Comparison of ENCODE assay signal across 11 mouse cellular contexts in genomic region chr12:71640058-71640501, GRCm38 (mm10).
DNase-seq lines count a peak whose midpoint lies in the region; ATAC-seq and TF ChIP-seq lines count a peak whose summit lies in the region.
"Had no signal": no experiment of that assay in that cellular context is flagged by ENCODE, and none has a peak within 500 bp of the region (broad histone marks: within the 10 kb centered on the region; RNA-seq: fewer than 3 reads in every experiment).

No protein-coding gene starts in this region.

- no peak overlapping the region for H3K9ac ChIP-seq in forebrain, postnatal 0 days
- no peak overlapping the region for H3K9ac ChIP-seq in midbrain, embryonic 14.5 days (replicated peaks; ENCODE audit: low read length)
- no peak overlapping the region for H3K9ac ChIP-seq in hindbrain, embryonic 16.5 days (ENCODE audit: low read depth, low read length)
- H3K9ac ChIP-seq: embryonic facial prominence, embryonic 12.5 days had no signal

- intact Hi-C loops in heart, postnatal 25 days (cut with DNase I) = no loop called here

- H3K27ac ChIP-seq in forebrain, postnatal 0 days (ENCODE audit: low read depth, low read length) = no peak overlapping the region; the same call in 1 of the 2 replicates
- H3K27ac ChIP-seq in forebrain, embryonic 10.5 days = no peak overlapping the region
- no peak overlapping the region for H3K27ac ChIP-seq in midbrain, embryonic 14.5 days (replicated peaks; ENCODE audit: low read depth, low read length)
- no peak overlapping the region for H3K27ac ChIP-seq in midbrain, embryonic 10.5 days (replicated peaks)
- no peak overlapping the region for H3K27ac ChIP-seq in hindbrain, embryonic 16.5 days (ENCODE audit: low read depth, low read length)
- H3K27ac ChIP-seq: embryonic facial prominence, embryonic 12.5 days; macrophage had no signal

- no peaks in the 10 kb centered on the region for H3K9me3 ChIP-seq in forebrain, postnatal 0 days (ENCODE audit: low read length)
- no peaks in the 10 kb centered on the region for H3K9me3 ChIP-seq in forebrain, embryonic 10.5 days
- H3K9me3 ChIP-seq in midbrain, embryonic 14.5 days (ENCODE audit: control insufficient read depth, low read length) = no peaks in the 10 kb centered on the region
- H3K9me3 ChIP-seq in midbrain, embryonic 10.5 days (replicated peaks) = no peaks in the 10 kb centered on the region
- no peaks in the 10 kb centered on the region for H3K9me3 ChIP-seq in hindbrain, embryonic 16.5 days (ENCODE audit: control insufficient read depth, low read length)
- H3K9me3 ChIP-seq: embryonic facial prominence, embryonic 12.5 days had no signal

- H3K4me1 ChIP-seq in forebrain, postnatal 0 days (ENCODE audit: insufficient read depth) = 0 out of 2 replicates have a peak, but pooled peaks cover 10% of the 10 kb centered on the region
- peaks cover 10% of the 10 kb centered on the region; the same call in 1 of the 2 replicates for H3K4me1 ChIP-seq in forebrain, embryonic 10.5 days
- H3K4me1 ChIP-seq in midbrain, embryonic 14.5 days (ENCODE audit: control insufficient read depth, insufficient read depth, low read length) = no peaks in the 10 kb centered on the region
- H3K4me1 ChIP-seq in midbrain, embryonic 10.5 days = peaks cover 8% of the 10 kb centered on the region
- H3K4me1 ChIP-seq in hindbrain, embryonic 16.5 days (ENCODE audit: control insufficient read depth, insufficient read depth, low read depth, low read length) = peaks cover 3% of the 10 kb centered on the region; the same call in 1 of the 2 replicates

- ATAC-seq in forebrain, postnatal 0 days = peak; percentile 29; the same call in 1 of the 2 replicates
- ATAC-seq in midbrain, embryonic 14.5 days (ENCODE audit: low FRiP score, low TSS enrichment) = no peak
- no peak for ATAC-seq in hindbrain, embryonic 16.5 days
- no peak for ATAC-seq in granulocyte monocyte progenitor cell, adult 5-6 weeks (replicated peaks; ENCODE audit: poor library complexity, severe bottlenecking)

- no peaks in the 10 kb centered on the region for H3K27me3 ChIP-seq in forebrain, postnatal 0 days (ENCODE audit: insufficient read depth, low read length)
- peaks cover 27% of the 10 kb centered on the region for H3K27me3 ChIP-seq in forebrain, embryonic 10.5 days (ENCODE audit: poor library complexity, severe bottlenecking)
- no peaks in the 10 kb centered on the region for H3K27me3 ChIP-seq in midbrain, embryonic 14.5 days (ENCODE audit: control insufficient read depth, insufficient read depth, low read length)
- H3K27me3 ChIP-seq in midbrain, embryonic 10.5 days (ENCODE audit: low read depth, poor library complexity, severe bottlenecking) = peaks cover 8% of the 10 kb centered on the region; the same call in 1 of the 2 replicates
- H3K27me3 ChIP-seq in hindbrain, embryonic 16.5 days (replicated peaks; ENCODE audit: control insufficient read depth, insufficient read depth, low read length) = no peaks in the 10 kb centered on the region
- H3K27me3 ChIP-seq: embryonic facial prominence, embryonic 12.5 days had no signal

- DNase-seq in forebrain, postnatal 0 days = peak; percentile 51
- DNase-seq in forebrain, embryonic 10.5 days (ENCODE audit: extremely low spot score, low spot score) = no peak
- DNase-seq in midbrain, embryonic 14.5 days = peak; percentile 36
- no peak for DNase-seq in midbrain, embryonic 10.5 days (ENCODE audit: low spot score)
- peak; percentile 24 for DNase-seq in heart, postnatal 25 days (ENCODE audit: low spot score)
- DNase-seq in ovary, postnatal 14 days (ENCODE audit: low spot score) = peak; percentile 31
- DNase-seq: B cell, adult 2 months had no signal

- H3K36me3 ChIP-seq in forebrain, postnatal 0 days (ENCODE audit: insufficient read depth) = no peaks in the 10 kb centered on the region
- H3K36me3 ChIP-seq in forebrain, embryonic 10.5 days (replicated peaks) = no peaks in the 10 kb centered on the region
- no peaks in the 10 kb centered on the region for H3K36me3 ChIP-seq in midbrain, embryonic 14.5 days (ENCODE audit: control insufficient read depth, insufficient read depth, low read length)
- H3K36me3 ChIP-seq in midbrain, embryonic 10.5 days = no peaks in the 10 kb centered on the region
- no peaks in the 10 kb centered on the region for H3K36me3 ChIP-seq in hindbrain, embryonic 16.5 days (ENCODE audit: control insufficient read depth, insufficient read depth, low read length)
- H3K36me3 ChIP-seq: embryonic facial prominence, embryonic 12.5 days had no signal

- no peak overlapping the region for H3K4me2 ChIP-seq in forebrain, postnatal 0 days (ENCODE audit: low read depth)
- no peak overlapping the region for H3K4me2 ChIP-seq in midbrain, embryonic 14.5 days (ENCODE audit: low read length)
- no peak overlapping the region for H3K4me2 ChIP-seq in hindbrain, embryonic 16.5 days (ENCODE audit: low read length)
- H3K4me2 ChIP-seq: embryonic facial prominence, embryonic 12.5 days had no signal

- TF ChIP-seq CTCF in forebrain, postnatal 0 days (IDR thresholded peaks at IDR 0.05; ENCODE audit: low read depth) = no peak

- 53% methylated on average over 10 of the region's 10 CpGs for WGBS in forebrain, postnatal 0 days
- WGBS in forebrain, embryonic 10.5 days = 83% methylated on average over 10 of the region's 10 CpGs
- 60% methylated on average over 10 of the region's 10 CpGs for WGBS in midbrain, embryonic 14.5 days
- 81% methylated on average over 10 of the region's 10 CpGs for WGBS in midbrain, embryonic 10.5 days
- 45% methylated on average over 10 of the region's 10 CpGs for WGBS in hindbrain, embryonic 16.5 days

- H3K4me3 ChIP-seq in forebrain, postnatal 0 days (ENCODE audit: low read depth, low read length) = no peak overlapping the region
- no peak overlapping the region for H3K4me3 ChIP-seq in forebrain, embryonic 10.5 days
- H3K4me3 ChIP-seq in midbrain, embryonic 14.5 days (replicated peaks; ENCODE audit: low read depth, low read length) = no peak overlapping the region
- no peak overlapping the region for H3K4me3 ChIP-seq in midbrain, embryonic 10.5 days
- no peak overlapping the region for H3K4me3 ChIP-seq in hindbrain, embryonic 16.5 days (ENCODE audit: low read length)
- H3K4me3 ChIP-seq: embryonic facial prominence, embryonic 12.5 days had no signal

Comparison
In these comparisons a context has a peak if more than half of its experiments do, and no peak if none do; other contexts are left out.
1. DNase-seq: peak in forebrain, postnatal 0 days (single experiment), midbrain, embryonic 14.5 days (single experiment), heart, postnatal 25 days (single experiment) and ovary, postnatal 14 days (single experiment); none in forebrain, embryonic 10.5 days (single experiment) and midbrain, embryonic 10.5 days (single experiment).